ENCODE assay signal across 10 mouse cellular contexts in genomic region chr5:96921973-96922715, GRCm38 (mm10).
DNase-seq lines count a peak whose midpoint lies in the region; ATAC-seq and TF ChIP-seq lines count a peak whose summit lies in the region.
"Had no signal": no experiment of that assay in that cellular context is flagged by ENCODE, and none has a peak within 500 bp of the region (broad histone marks: within the 10 kb centered on the region; RNA-seq: fewer than 3 reads in every experiment).

No protein-coding gene starts in this region.

- no peak overlapping the region for H3K9ac ChIP-seq in midbrain, embryonic 14.5 days (replicated peaks; ENCODE audit: low read length)
- no peak overlapping the region for H3K9ac ChIP-seq in midbrain, embryonic 16.5 days (ENCODE audit: low read depth, low read length)
- H3K9ac ChIP-seq in heart, embryonic 14.5 days (ENCODE audit: low read length): 0 out of 2 replicates have a peak overlapping the region, but pooled peaks have one; percentile 4
- H3K9ac ChIP-seq in kidney, postnatal 0 days (ENCODE audit: low read depth, low read length): no peak overlapping the region
- no peak overlapping the region for H3K9ac ChIP-seq in midbrain, postnatal 0 days (replicated peaks; ENCODE audit: low read length, poor library complexity, severe bottlenecking)
- H3K9ac ChIP-seq: limb, embryonic 13.5 days had no signal

- no peak for ATAC-seq in midbrain, embryonic 14.5 days (ENCODE audit: low FRiP score, low TSS enrichment)
- no peak for ATAC-seq in midbrain, embryonic 16.5 days
- peak; percentile 69; the same call in 1 of the 2 replicates for ATAC-seq in heart, embryonic 14.5 days (ENCODE audit: insufficient number of reproducible peaks, insufficient read depth, low FRiP score, low read depth)
- no peak for ATAC-seq in kidney, postnatal 0 days (replicated peaks; ENCODE audit: low FRiP score, low read depth)
- ATAC-seq in midbrain, postnatal 0 days (ENCODE audit: low FRiP score): no peak
- ATAC-seq: Patski had no signal

- 78% methylated on average over 11 of the region's 11 CpGs for WGBS in midbrain, embryonic 14.5 days
- WGBS in midbrain, embryonic 16.5 days: 73% methylated on average over 11 of the region's 11 CpGs
- WGBS in heart, embryonic 14.5 days: 28% methylated on average over 11 of the region's 11 CpGs
- WGBS in kidney, postnatal 0 days: 32% methylated on average over 11 of the region's 11 CpGs
- 67% methylated on average over 11 of the region's 11 CpGs for WGBS in midbrain, postnatal 0 days

- no peaks in the 10 kb centered on the region for H3K36me3 ChIP-seq in midbrain, embryonic 14.5 days (ENCODE audit: control insufficient read depth, insufficient read depth, low read length)
- H3K36me3 ChIP-seq in midbrain, embryonic 16.5 days (ENCODE audit: control insufficient read depth, insufficient read depth, low read length): no peaks in the 10 kb centered on the region
- H3K36me3 ChIP-seq in heart, embryonic 14.5 days (ENCODE audit: control insufficient read depth, insufficient read depth, low read length): no peaks in the 10 kb centered on the region
- no peaks in the 10 kb centered on the region for H3K36me3 ChIP-seq in kidney, postnatal 0 days (ENCODE audit: insufficient read depth, low read length)
- no peaks in the 10 kb centered on the region for H3K36me3 ChIP-seq in midbrain, postnatal 0 days (ENCODE audit: insufficient read depth, low read length)
- H3K36me3 ChIP-seq: limb, embryonic 13.5 days had no signal

- H3K9me3 ChIP-seq in midbrain, embryonic 14.5 days (ENCODE audit: control insufficient read depth, low read length): no peaks in the 10 kb centered on the region
- H3K9me3 ChIP-seq in midbrain, embryonic 16.5 days (replicated peaks; ENCODE audit: control insufficient read depth, low read length, poor library complexity, severe bottlenecking): no peaks in the 10 kb centered on the region
- no peaks in the 10 kb centered on the region for H3K9me3 ChIP-seq in heart, embryonic 14.5 days (ENCODE audit: control insufficient read depth, low read length)
- H3K9me3 ChIP-seq in kidney, postnatal 0 days (replicated peaks; ENCODE audit: low read length): no peaks in the 10 kb centered on the region
- no peaks in the 10 kb centered on the region for H3K9me3 ChIP-seq in midbrain, postnatal 0 days (ENCODE audit: low read length)
- H3K9me3 ChIP-seq: limb, embryonic 13.5 days had no signal

- H3K4me2 ChIP-seq in midbrain, embryonic 14.5 days (ENCODE audit: low read length): no peak overlapping the region
- H3K4me2 ChIP-seq in midbrain, embryonic 16.5 days (ENCODE audit: low read length): no peak overlapping the region
- peak overlapping the region; percentile 37 for H3K4me2 ChIP-seq in heart, embryonic 14.5 days (ENCODE audit: low read length)
- no peak overlapping the region for H3K4me2 ChIP-seq in kidney, postnatal 0 days (ENCODE audit: low read length)
- H3K4me2 ChIP-seq in midbrain, postnatal 0 days (ENCODE audit: low read depth, low read length, poor library complexity, severe bottlenecking): no peak overlapping the region
- H3K4me2 ChIP-seq: limb, embryonic 13.5 days had no signal

- no peak for TF ChIP-seq CTCF in kidney, postnatal 0 days (IDR thresholded peaks at IDR 0.05; ENCODE audit: low read depth)
- TF ChIP-seq CTCF in midbrain, postnatal 0 days (IDR thresholded peaks at IDR 0.05): no peak

- H3K27me3 ChIP-seq in midbrain, embryonic 14.5 days (ENCODE audit: control insufficient read depth, insufficient read depth, low read length): no peaks in the 10 kb centered on the region
- H3K27me3 ChIP-seq in midbrain, embryonic 16.5 days (ENCODE audit: control insufficient read depth, insufficient read depth, low read depth, low read length): no peaks in the 10 kb centered on the region
- H3K27me3 ChIP-seq in heart, embryonic 14.5 days (ENCODE audit: control insufficient read depth, insufficient read depth, low read length): no peaks in the 10 kb centered on the region
- H3K27me3 ChIP-seq in kidney, postnatal 0 days (ENCODE audit: insufficient read depth, low read length): no peaks in the 10 kb centered on the region
- H3K27me3 ChIP-seq in midbrain, postnatal 0 days (ENCODE audit: insufficient read depth, low read length): no peaks in the 10 kb centered on the region
- H3K27me3 ChIP-seq: limb, embryonic 13.5 days; Patski had no signal

- no peak overlapping the region for H3K4me3 ChIP-seq in midbrain, embryonic 14.5 days (replicated peaks; ENCODE audit: low read depth, low read length)
- H3K4me3 ChIP-seq in midbrain, embryonic 16.5 days (ENCODE audit: low read depth, low read length): no peak overlapping the region
- H3K4me3 ChIP-seq in heart, embryonic 14.5 days (ENCODE audit: control insufficient read depth in 1 of 2, insufficient read depth in 1 of 2, low read depth in 1 of 2, low read length in 2 of 2): no peak overlapping the region
- no peak overlapping the region for H3K4me3 ChIP-seq in kidney, postnatal 0 days (replicated peaks; ENCODE audit: low read depth, low read length)
- H3K4me3 ChIP-seq in midbrain, postnatal 0 days (ENCODE audit: low read depth, low read length): no peak overlapping the region
- H3K4me3 ChIP-seq: limb, embryonic 13.5 days had no signal

- H3K27ac ChIP-seq in midbrain, embryonic 14.5 days (replicated peaks; ENCODE audit: low read depth, low read length): no peak overlapping the region
- no peak overlapping the region for H3K27ac ChIP-seq in midbrain, embryonic 16.5 days (ENCODE audit: low read length)
- peak overlapping the region; percentile 78 to 80 for H3K27ac ChIP-seq in heart, embryonic 14.5 days (replicated peaks in 1 of 2; ENCODE audit: control insufficient read depth in 1 of 2, insufficient read depth in 1 of 2, low read depth in 2 of 2, low read length in 2 of 2)
- H3K27ac ChIP-seq in kidney, postnatal 0 days: peak overlapping the region; percentile 44; the same call in 1 of the 2 replicates
- H3K27ac ChIP-seq in midbrain, postnatal 0 days (ENCODE audit: low read depth, low read length): 0 out of 2 replicates have a peak overlapping the region, but pooled peaks have one; percentile 18

- peak; percentile 25 for DNase-seq in midbrain, embryonic 14.5 days
- DNase-seq in kidney, postnatal 0 days (ENCODE audit: low spot score): peak; percentile 74
- DNase-seq in midbrain, postnatal 0 days (ENCODE audit: low spot score): no peak
- no peak for DNase-seq in layer of hippocampus, adult 11-12 months (ENCODE audit: low spot score)
- DNase-seq in layer of hippocampus, adult 8-10 months (ENCODE audit: low spot score in 2 of 2): no peak
- DNase-seq in spleen, postnatal 10 days (ENCODE audit: low spot score in 2 of 2): no peak

- H3K4me1 ChIP-seq in midbrain, embryonic 14.5 days (ENCODE audit: control insufficient read depth, insufficient read depth, low read length): 0 out of 2 replicates have a peak, but pooled peaks cover 4% of the 10 kb centered on the region
- no peaks in the 10 kb centered on the region for H3K4me1 ChIP-seq in midbrain, embryonic 16.5 days (ENCODE audit: control insufficient read depth, insufficient read depth, low read length)
- peaks cover 4 to 15% of the 10 kb centered on the region in 2 experiments; a peak in 3 of 4 replicates for H3K4me1 ChIP-seq in heart, embryonic 14.5 days (ENCODE audit: control insufficient read depth in 2 of 2, insufficient read depth in 2 of 2, low read length in 2 of 2)
- H3K4me1 ChIP-seq in kidney, postnatal 0 days (replicated peaks; ENCODE audit: insufficient read depth, low read length): no peaks in the 10 kb centered on the region
- H3K4me1 ChIP-seq in midbrain, postnatal 0 days (ENCODE audit: insufficient read depth, low read length): peaks cover 2% of the 10 kb centered on the region; the same call in 1 of the 2 replicates

Comparison
In these comparisons a context has a peak if more than half of its experiments do, and no peak if none do; other contexts are left out.
1. DNase-seq: peak in midbrain, embryonic 14.5 days (single experiment) and kidney, postnatal 0 days (single experiment); none in midbrain, postnatal 0 days (single experiment), layer of hippocampus, adult 11-12 months (single experiment), layer of hippocampus, adult 8-10 months (0 of 2) and spleen, postnatal 10 days (0 of 2).
2. H3K27ac ChIP-seq: peak in heart, embryonic 14.5 days (2 of 2), kidney, postnatal 0 days (single experiment) and midbrain, postnatal 0 days (single experiment); none in midbrain, embryonic 14.5 days (single experiment) and midbrain, embryonic 16.5 days (single experiment).